Mouse (Mus musculus) frontal cortex, postnatal 14 days (tissue): Measurements from ENCODE around the gene Galnt10.
"Not testable (repeated sequence)": the region's sequence is repeated elsewhere in the genome, so short reads cannot be mapped to it uniquely, and the experiment has no call there.

ENCODE experiments used
- DNase-seq, 2 experiments: peaks; one replicate each; pipeline ENCODE4 v3.0.0; 2022; ENCODE audit warnings: low spot score in 2 of 2

Galnt10 gene

GRCm38 (mm10) chr11:57787913-57788312 lies 142.7 kb downstream of the Galnt10 start:
- no peak for DNase-seq

GRCm38 (mm10) chr11:57790866-57791535 lies 145.8 kb downstream of the Galnt10 start:
- no peak for DNase-seq

- DNase-seq: no peak
Measured at GRCm38 (mm10) chr11:57795086-57795485, 149.8 kb downstream of the Galnt10 start.

GRCm38 (mm10) chr11:57797828-57798227 lies 152.6 kb downstream of the Galnt10 start:
- no peak for DNase-seq

DNA sequence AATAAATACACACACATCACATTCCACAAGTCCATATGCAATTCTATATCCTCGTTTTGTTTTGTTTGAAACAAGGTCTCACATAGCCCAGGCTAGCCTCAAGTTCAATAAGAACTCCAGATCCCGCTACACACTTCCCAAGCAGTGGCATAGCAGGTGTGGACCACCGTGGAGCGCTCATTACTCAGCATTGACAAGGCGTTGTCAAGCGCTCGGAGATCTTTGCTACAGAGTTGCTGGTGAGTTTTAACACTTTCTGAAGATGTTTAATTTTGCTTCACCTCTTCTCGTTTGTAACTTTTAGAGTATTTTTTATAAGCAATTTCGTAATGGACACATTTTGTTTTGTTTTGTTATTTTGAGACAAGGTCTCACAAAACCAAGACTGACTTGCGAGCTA lies 154.2 kb downstream of the Galnt10 start:
- DNase-seq: no peak

DNA sequence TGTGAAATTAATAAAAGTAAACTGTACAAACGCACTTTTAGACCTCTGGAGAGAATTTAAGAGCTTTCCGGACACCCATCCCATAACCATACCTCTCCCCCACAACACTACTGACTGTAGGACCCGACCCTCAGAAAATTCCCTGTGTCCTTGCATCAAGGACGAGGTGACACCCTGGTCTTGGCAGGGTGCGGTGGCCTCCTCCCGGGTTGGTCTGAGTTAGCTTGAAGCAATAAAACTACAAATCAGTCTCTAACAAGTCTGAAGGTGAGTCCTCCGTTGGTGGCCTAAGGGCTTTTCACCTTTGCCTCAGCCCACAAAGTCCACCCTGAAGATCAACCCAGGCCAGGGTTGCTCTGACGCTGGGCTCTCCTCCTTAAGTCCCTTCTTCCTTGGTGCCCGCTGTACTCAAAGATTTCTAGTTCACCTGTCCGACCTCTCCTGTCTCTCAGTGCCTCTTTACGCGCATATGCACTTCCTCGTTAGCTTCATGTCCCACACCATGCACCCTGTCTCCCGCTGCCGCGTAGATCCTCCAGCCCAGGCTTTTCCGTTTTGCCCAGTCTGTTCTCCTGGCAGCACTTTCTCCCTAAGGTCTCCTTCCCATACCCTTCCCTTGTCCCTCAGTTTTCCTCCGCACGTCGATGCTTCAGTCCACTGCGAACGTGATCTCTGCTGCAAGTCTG lies 155.2 kb downstream of the Galnt10 start:
- no peak for DNase-seq

DNA sequence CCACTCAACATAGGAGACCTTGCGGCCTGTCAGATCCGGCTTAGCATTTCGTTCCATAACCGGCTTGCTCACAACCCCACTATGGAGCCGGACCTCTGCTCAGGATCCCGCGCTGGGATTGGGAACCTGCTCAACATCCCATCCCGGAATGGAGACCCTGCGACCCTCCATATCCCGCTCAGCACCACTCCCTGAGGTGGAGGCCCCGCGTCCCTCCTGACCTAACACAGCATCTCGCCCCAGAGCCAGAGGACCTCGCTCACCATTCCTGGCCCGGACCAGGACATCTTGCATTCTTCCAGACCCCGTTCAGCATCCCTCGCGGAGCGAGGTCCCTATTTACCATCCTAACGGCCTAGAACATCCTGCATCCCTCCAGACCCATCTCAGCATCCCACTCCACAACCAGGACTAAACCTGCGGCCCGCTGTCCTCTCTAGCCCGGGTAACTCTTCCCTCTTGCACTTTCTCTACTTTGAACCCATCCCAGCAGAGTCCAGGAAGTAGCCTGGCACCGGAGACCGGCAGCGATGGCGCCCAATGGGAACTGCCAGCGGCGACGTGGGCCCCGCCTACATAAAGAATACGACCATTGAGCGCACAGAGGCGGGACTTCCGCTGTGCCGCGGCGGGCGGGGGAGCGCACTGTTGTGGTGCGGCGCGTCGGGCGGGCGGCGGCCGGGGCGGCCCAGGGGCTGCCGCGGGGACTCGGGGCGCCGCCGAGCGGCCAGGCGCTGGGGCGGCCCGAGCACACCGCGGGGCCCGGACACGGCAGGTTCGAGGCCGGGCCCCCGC lies 155.9 kb downstream of the Galnt10 start, which contains the start of gene Sap30l:
Gene Sap30l (plus strand): TSS at position 667 of the 795 bp plus-strand sequence.
- DNase-seq: peak; percentile 91 to 96

DNA sequence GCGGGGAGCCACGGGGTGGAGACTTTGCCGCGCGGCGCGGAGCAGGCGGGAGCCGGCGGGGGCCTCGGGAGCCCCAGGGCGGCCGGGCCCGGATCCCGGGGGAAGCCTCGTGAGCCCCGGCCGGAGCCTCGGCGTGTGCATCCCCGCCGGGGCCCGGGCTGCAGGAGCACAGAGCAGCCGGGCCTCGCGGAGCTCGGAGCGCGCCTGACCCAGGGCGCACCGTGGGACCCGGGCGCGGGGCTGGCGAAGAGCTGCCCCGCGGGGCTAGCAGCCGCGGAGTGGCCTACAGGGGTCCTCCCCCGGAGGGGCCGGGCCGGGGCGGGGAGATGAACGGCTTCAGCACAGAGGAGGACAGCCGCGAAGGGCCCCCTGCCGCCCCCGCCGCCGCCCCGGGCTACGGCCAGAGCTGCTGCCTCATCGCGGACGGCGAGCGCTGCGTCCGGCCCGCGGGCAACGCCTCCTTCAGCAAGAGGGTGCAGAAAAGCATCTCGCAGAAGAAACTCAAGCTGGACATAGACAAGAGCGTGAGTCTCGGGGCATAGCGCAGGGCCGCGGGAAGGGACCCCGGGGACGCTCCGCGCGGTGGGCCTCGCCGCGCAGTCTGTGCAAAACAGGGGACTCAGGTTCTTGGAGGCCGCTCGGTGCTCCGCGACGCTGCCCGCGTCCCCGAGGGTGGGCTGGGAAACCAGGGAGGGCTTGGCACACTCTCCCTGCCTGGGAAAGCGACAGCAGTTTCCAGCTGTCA lies 156.7 kb downstream of the Galnt10 start:
- peak in 1 of 2 experiments; percentile 53 for DNase-seq

- DNase-seq: no peak
Measured at GRCm38 (mm10) chr11:57802511-57802870, 157.2 kb downstream of the Galnt10 start.

DNA sequence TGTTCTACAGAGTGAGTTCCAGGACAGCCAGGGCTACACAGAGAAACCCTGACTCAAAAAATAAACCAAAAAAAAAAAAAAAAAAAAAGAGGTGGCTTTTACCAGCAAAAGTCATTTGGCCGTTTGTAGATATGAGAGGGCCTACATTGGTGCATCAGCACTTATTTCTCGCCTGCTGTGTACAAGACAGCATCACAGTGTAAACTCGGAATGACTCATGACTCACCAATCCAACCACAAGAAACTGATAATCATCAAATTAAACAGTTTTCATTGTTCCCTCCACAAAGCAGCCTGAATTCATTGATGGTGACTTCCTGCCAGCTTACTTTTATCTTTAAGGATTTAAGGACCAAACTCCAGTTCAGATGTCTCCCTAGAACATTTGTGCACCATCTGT lies 159.8 kb downstream of the Galnt10 start:
- DNase-seq: no peak

DNA sequence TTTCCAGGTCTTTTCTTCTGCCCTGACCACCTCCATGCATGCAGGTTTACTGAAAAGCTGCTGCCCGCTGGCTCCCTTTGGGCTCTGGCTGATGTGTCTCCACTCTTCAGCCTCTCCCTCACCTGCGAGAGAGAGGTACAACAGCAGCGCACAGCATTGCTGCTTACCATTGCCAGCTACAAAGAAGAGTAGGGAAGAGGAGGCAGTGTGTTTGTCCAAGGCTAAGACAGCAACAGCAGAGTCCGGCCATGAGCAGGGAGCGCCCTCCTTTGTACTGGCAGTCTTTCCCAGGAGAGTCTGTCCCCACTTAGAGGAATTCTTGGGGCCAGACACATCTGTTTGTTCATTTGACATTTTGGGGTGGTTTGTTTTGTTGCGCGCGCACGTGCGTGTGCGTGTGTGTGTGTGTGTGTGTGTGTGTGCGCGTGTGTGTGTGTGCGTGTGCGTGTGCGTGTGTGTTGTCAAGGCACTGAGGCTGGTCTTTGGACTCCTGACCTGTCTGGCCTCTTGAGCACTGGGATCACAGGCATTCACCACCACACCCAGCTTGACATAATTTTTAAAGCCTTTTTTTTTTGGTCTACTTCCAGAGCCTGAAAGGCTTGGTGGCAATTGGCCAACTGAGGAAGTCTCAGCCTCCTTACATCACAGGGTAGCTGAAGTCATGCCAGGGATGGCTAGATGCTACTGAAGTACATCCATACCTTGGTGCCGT lies 163.9 kb downstream of the Galnt10 start:
- DNase-seq: no peak

- DNase-seq: no peak
Measured at GRCm38 (mm10) chr11:57809732-57810098, 164.5 kb downstream of the Galnt10 start.

- no peak for DNase-seq
Measured at GRCm38 (mm10) chr11:57811006-57811405, 165.8 kb downstream of the Galnt10 start.

- no peak for DNase-seq
Measured at GRCm38 (mm10) chr11:57812212-57812611, 167.0 kb downstream of the Galnt10 start.

DNA sequence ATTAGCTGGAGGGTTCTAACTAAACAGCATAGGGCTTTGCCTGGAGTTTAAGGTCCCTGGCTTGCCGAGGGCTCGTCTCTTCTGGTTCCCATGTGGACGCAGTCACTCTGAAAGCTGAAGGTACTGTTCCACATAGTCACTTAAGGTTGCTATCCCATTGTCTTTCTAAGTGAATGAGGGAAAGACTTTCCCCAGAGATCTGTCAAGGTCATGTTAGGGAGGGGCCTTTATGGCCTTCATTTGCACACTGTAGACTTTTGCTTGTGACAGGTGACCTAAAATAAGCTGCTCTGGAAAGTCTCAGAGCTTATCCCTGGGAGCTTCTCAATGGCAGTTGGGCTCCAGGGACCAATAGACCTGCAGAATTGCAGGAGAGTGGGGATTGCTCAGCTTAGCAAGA lies 168.4 kb downstream of the Galnt10 start:
- DNase-seq: no peak

DNA sequence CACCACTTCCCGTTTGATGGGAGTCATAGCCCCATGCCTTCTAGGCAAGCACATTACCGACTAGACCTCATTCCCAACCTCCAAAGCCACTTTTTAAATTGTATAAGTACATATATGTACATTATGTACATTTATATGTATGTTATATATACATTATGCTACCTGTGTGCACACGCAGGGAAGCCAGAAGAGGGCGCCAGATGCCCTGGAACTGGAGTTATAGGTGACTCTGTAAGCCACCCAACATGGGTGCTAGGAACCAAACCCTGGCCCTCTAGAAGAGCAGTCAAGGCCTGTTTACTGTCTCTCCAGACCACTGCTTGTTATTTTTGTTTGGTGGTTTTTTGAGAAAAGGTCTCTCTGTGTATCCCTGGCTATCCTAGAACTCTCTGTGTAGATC lies 172.9 kb downstream of the Galnt10 start:
- DNase-seq: no peak

GRCm38 (mm10) chr11:57819999-57820581 lies 174.8 kb downstream of the Galnt10 start:
- DNase-seq: peak; percentile 48 to 74

GRCm38 (mm10) chr11:57823159-57823558 lies 177.9 kb downstream of the Galnt10 start:
- DNase-seq: not testable (repeated sequence)

- no peak for DNase-seq
Measured at GRCm38 (mm10) chr11:57823714-57824113, 178.5 kb downstream of the Galnt10 start.

- DNase-seq: not testable (repeated sequence)
Measured at GRCm38 (mm10) chr11:57825234-57825633, 180.0 kb downstream of the Galnt10 start.
